Mouse (Mus musculus) megakaryocyte-erythroid progenitor cell, adult 5 weeks (primary cell): ENCODE results near the gene Fbxo8. TPM values are rescaled to one million over a fixed set of nuclear protein-coding genes. Genes with fewer than 3 reads are reported as not detected.

ENCODE experiments used
- polyA plus RNA-seq: library from polyadenylated mRNA; stranded (reverse); fragments of >175 nt; gene quantifications from 2 replicates; pipeline ENCODE4 v1.2.3, GENCODE M21; 2012

Gene Fbxo8
- polyA plus RNA-seq: 4.4 and 8.7 TPM in 2 replicates

DNA sequence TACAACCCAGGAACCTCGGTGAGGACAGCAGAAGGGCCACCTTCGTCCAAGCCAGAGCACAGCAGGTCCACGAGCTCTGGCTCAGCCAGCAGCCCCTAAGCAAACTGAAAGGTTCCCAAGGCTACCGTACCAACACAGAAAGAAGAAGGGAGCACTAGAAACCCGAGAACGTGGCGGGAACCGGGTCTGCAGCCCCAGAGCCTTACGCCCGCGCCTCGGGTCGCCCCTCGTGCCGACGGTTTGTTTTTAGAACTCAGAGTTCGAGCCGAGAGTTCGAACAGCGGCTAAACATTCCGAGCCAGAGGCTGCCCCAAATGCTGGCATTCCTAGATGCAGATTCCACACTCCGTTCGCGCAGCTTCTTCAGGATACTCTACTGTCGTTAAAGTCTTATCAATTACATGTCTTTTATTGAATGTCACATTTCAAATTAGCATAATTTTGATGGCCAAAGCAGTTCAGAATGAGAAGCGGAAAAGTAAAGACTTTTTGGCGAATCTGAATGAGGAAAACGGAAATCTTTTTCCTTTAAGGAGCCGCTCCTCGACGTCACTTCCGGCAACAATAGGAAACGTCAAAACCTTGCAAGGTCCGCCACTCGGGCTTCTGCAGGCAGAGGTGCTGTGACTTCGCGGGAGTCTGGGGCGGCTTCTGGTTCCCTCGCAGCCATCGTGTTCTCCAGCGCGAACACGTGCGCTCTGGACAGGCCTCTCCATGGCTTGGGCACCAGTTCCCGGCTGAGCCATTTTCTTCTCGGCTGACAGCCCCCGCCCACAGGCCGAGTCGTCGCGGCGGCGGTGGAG is at the start of gene Fbxo8, which contains the start of gene Cep44:
Gene Fbxo8, plus strand, starts transcription at position 533 of the 803 bp plus-strand sequence.
Gene Cep44, minus strand, starts transcription at position 490 of the 803 bp plus-strand sequence.

Other genes starting within 250 kb of the Fbxo8 start
- 5.7 and 6.7 TPM in 2 replicates for gene Cep44, start within 50 bp of the Fbxo8 start, polyA plus RNA-seq